Mouse (Mus musculus) MEL (cell line): ENCODE measurements around the gene Tanc1. TPM values are rescaled to one million over a fixed set of nuclear protein-coding genes. Genes with fewer than 3 reads are reported as not detected.
A peak's percentile ranks its signal among the peaks of the same experiment; 100 is the strongest.

ENCODE experiments used
- DNase-seq: peaks from one replicate; pipeline ENCODE4 v3.0.0; 2011; ENCODE audit warnings: low read depth, low spot score
- H3K27ac ChIP-seq: 2 replicates; pipeline ENCODE4 v1.5.1; 2012; ENCODE audit warnings: low read depth, mild to moderate bottlenecking, control low read depth, low read length, moderate library complexity; ENCODE audit not compliant: control insufficient read depth
- H3K27me3 ChIP-seq, 2 experiments: fragments of 150-350 bp in 1 of 2; sonication (generic) in 1 of 2; 2 replicates each; pipeline ENCODE4 v1.6.1; 2012; ENCODE audit warnings: low read length in 2 of 2, mild to moderate bottlenecking in 2 of 2, improper control_type of control experiment in 1 of 2, moderate library complexity in 1 of 2; ENCODE audit not compliant: insufficient read depth in 2 of 2, control insufficient read depth in 1 of 2
- H3K36me3 ChIP-seq, 2 experiments: 2 replicates each; pipeline ENCODE4 v1.6.1; 2012 to 2014; ENCODE audit warnings: low read length in 2 of 2, improper control_type of control experiment in 1 of 2, inconsistent platforms in 1 of 2, mild to moderate bottlenecking in 1 of 2; ENCODE audit not compliant: insufficient read depth in 2 of 2, control insufficient read depth in 1 of 2
- H3K4me1 ChIP-seq, 2 experiments: fragments of 150-350 bp in 1 of 2; sonication (generic) in 1 of 2; 2 replicates each; pipeline ENCODE4 v1.6.1; 2012; ENCODE audit warnings: low read length in 2 of 2, improper control_type of control experiment in 1 of 2, mild to moderate bottlenecking in 1 of 2; ENCODE audit not compliant: insufficient read depth in 2 of 2, control insufficient read depth in 1 of 2
- H3K4me3 ChIP-seq, 2 experiments: fragments of 150-350 bp in 1 of 2; sonication (generic) in 1 of 2; 2 replicates each; pipeline ENCODE4 v1.5.1; 2012; ENCODE audit warnings: low read depth in 2 of 2, low read length in 2 of 2, mild to moderate bottlenecking in 2 of 2, moderate library complexity in 2 of 2, control low read depth in 1 of 2, improper control_type of control experiment in 1 of 2; ENCODE audit not compliant: control insufficient read depth in 1 of 2, insufficient read depth in 1 of 2
- H3K79me2 ChIP-seq: 2 replicates; pipeline ENCODE4 v1.6.1; 2012; ENCODE audit warnings: mild to moderate bottlenecking, low read length, moderate library complexity; ENCODE audit not compliant: control insufficient read depth, poor library complexity, insufficient read depth
- H3K9ac ChIP-seq: 2 replicates; pipeline ENCODE4 v1.6.1; 2012; ENCODE audit warnings: low read depth, mild to moderate bottlenecking, control low read depth, low read length, moderate library complexity; ENCODE audit not compliant: control insufficient read depth, poor library complexity, severe bottlenecking
- H3K9me3 ChIP-seq: fragments of 150-350 bp; sonication (generic); replicated peaks from 2 replicates; pipeline ENCODE4 v1.6.1; 2012; ENCODE audit warnings: mild to moderate bottlenecking, low read length, improper control_type of control experiment, moderate library complexity; ENCODE audit not compliant: insufficient read depth
- BHLHE40 ChIP-seq: IDR thresholded peaks from 2 replicates; pipeline ENCODE4 v1.6.1; 2012; ENCODE audit warnings: low read depth, mild to moderate bottlenecking, inconsistent platforms, low read length, improper control_type of control experiment, borderline replicate concordance
- CHD1 ChIP-seq: IDR thresholded peaks from 2 replicates; pipeline ENCODE4 v1.6.1; 2012; ENCODE audit warnings: low read depth, mild to moderate bottlenecking, inconsistent platforms, low read length, improper control_type of control experiment
- E2F4 ChIP-seq: IDR thresholded peaks from 2 replicates; pipeline ENCODE4 v1.6.1; 2011; ENCODE audit warnings: low read depth, low read length, improper control_type of control experiment, borderline replicate concordance
- ELF1 ChIP-seq: IDR thresholded peaks from 2 replicates; pipeline ENCODE4 v1.6.1; 2014; ENCODE audit warnings: low read depth, mild to moderate bottlenecking, inconsistent platforms, low read length, improper control_type of control experiment, moderate library complexity
- EP300 ChIP-seq, 2 experiments: IDR thresholded peaks; 2 replicates each; pipeline ENCODE4 v1.6.1; 2011; ENCODE audit warnings: improper control_type of control experiment in 2 of 2, low read length in 2 of 2, low read depth in 1 of 2, mild to moderate bottlenecking in 1 of 2
- ETS1 ChIP-seq: IDR thresholded peaks from 2 replicates; pipeline ENCODE4 v1.6.1; 2012; ENCODE audit warnings: low read depth, mild to moderate bottlenecking, inconsistent platforms, low read length, improper control_type of control experiment, moderate library complexity
- GATA1 ChIP-seq: IDR thresholded peaks from 2 replicates; pipeline ENCODE4 v1.6.1; 2011; ENCODE audit warnings: low read depth, low read length, improper control_type of control experiment
- JUND ChIP-seq: IDR thresholded peaks from 2 replicates; pipeline ENCODE4 v1.6.1; 2011; ENCODE audit warnings: low read depth, mild to moderate bottlenecking, improper control_type of control experiment, low read length
- MAFK ChIP-seq: IDR thresholded peaks from 2 replicates; pipeline ENCODE4 v1.6.1; 2011; ENCODE audit warnings: low read depth, mild to moderate bottlenecking, low read length, improper control_type of control experiment, borderline replicate concordance
- MAX ChIP-seq: IDR thresholded peaks from 2 replicates; pipeline ENCODE4 v1.6.1; 2011; ENCODE audit warnings: low read length, improper control_type of control experiment
- MEF2A ChIP-seq: IDR thresholded peaks from 2 replicates; pipeline ENCODE4 v1.6.1; 2014; ENCODE audit warnings: low read depth, mild to moderate bottlenecking, inconsistent platforms, low read length, improper control_type of control experiment; ENCODE audit not compliant: poor library complexity, insufficient replicate concordance, severe bottlenecking; ENCODE audit errors: extremely low read depth
- MXI1 ChIP-seq: IDR thresholded peaks from 2 replicates; pipeline ENCODE4 v1.6.1; 2011; ENCODE audit warnings: mild to moderate bottlenecking, low read depth, low read length, improper control_type of control experiment
- MYC ChIP-seq: IDR thresholded peaks from 2 replicates; pipeline ENCODE4 v1.6.1; 2011; ENCODE audit warnings: low read depth, mild to moderate bottlenecking, low read length, improper control_type of control experiment, moderate library complexity
- NELFE ChIP-seq: IDR thresholded peaks from 2 replicates; pipeline ENCODE4 v1.6.1; 2011; ENCODE audit warnings: low read depth, low read length, improper control_type of control experiment
- POLR2AphosphoS5 ChIP-seq: IDR thresholded peaks from 2 replicates; pipeline ENCODE4 v1.6.1; 2012; ENCODE audit warnings: low read depth, borderline replicate concordance, mild to moderate bottlenecking, inconsistent platforms, low read length, moderate library complexity, mixed read lengths
- RAD21 ChIP-seq: IDR thresholded peaks from 2 replicates; pipeline ENCODE4 v1.6.1; 2011; ENCODE audit warnings: mild to moderate bottlenecking, low read depth, low read length, improper control_type of control experiment
- RCOR1 ChIP-seq: IDR thresholded peaks from 2 replicates; pipeline ENCODE4 v1.6.1; 2012; ENCODE audit warnings: low read depth, mild to moderate bottlenecking, inconsistent platforms, low read length, improper control_type of control experiment
- SIN3A ChIP-seq: IDR thresholded peaks from 2 replicates; pipeline ENCODE4 v1.6.1; 2012; ENCODE audit warnings: low read length, improper control_type of control experiment, inconsistent platforms
- SMC3 ChIP-seq: IDR thresholded peaks from 2 replicates; pipeline ENCODE4 v1.6.1; 2011; ENCODE audit warnings: low read depth, low read length, improper control_type of control experiment
- TAL1 ChIP-seq: IDR thresholded peaks from 2 replicates; pipeline ENCODE4 v1.6.1; 2012; ENCODE audit warnings: mild to moderate bottlenecking, inconsistent platforms, low read length, moderate library complexity, mixed read lengths
- TBP ChIP-seq: IDR thresholded peaks from 2 replicates; pipeline ENCODE4 v1.8.0; 2011; ENCODE audit warnings: low read depth, low read length, improper control_type of control experiment
- USF2 ChIP-seq, 2 experiments: IDR thresholded peaks; 2 replicates each; pipeline ENCODE4 v1.6.1; 2011 to 2012; ENCODE audit warnings: improper control_type of control experiment in 2 of 2, low read length in 2 of 2, borderline replicate concordance in 1 of 2, inconsistent platforms in 1 of 2, low read depth in 1 of 2, mild to moderate bottlenecking in 1 of 2; ENCODE audit not compliant: insufficient read depth in 1 of 2
- ZKSCAN1 ChIP-seq: IDR thresholded peaks from 2 replicates; pipeline ENCODE4 v1.6.1; 2012; ENCODE audit warnings: low read depth, mild to moderate bottlenecking, inconsistent platforms, low read length, improper control_type of control experiment, moderate library complexity
- ZMIZ1 ChIP-seq: IDR thresholded peaks from 2 replicates; pipeline ENCODE4 v1.6.1; 2012; ENCODE audit warnings: low read depth, mild to moderate bottlenecking, inconsistent platforms, low read length, improper control_type of control experiment, moderate library complexity
- ZNF384 ChIP-seq: IDR thresholded peaks from 2 replicates; pipeline ENCODE4 v1.6.1; 2012; ENCODE audit warnings: low read depth, mild to moderate bottlenecking, inconsistent platforms, low read length, improper control_type of control experiment
- polyA plus RNA-seq, 2 experiments: library from polyadenylated mRNA; stranded (reverse) in 1 of 2; unstranded in 1 of 2; fragments of >175 nt in 1 of 2; fragments of >200 nt in 1 of 2; gene quantifications; 2 replicates each; pipeline versions ENCODE4 v1.2.1 to v1.2.4; 2012; ENCODE audit warnings: low replicate concordance in 2 of 2, low read depth in 1 of 2; ENCODE audit not compliant: insufficient read length in 2 of 2, insufficient read depth in 1 of 2, missing spikeins in 1 of 2
- total RNA-seq: library from RNA; depleted of rRNA; stranded (reverse); fragments of 300-350 nt; gene quantifications from 2 replicates; pipeline ENCODE4 v1.2.3, GENCODE M21; 2012

Gene Tanc1
- total and polyA plus RNA-seq, 3 experiments = 0.54 to 0.78 TPM; not detected in 1

DNA sequence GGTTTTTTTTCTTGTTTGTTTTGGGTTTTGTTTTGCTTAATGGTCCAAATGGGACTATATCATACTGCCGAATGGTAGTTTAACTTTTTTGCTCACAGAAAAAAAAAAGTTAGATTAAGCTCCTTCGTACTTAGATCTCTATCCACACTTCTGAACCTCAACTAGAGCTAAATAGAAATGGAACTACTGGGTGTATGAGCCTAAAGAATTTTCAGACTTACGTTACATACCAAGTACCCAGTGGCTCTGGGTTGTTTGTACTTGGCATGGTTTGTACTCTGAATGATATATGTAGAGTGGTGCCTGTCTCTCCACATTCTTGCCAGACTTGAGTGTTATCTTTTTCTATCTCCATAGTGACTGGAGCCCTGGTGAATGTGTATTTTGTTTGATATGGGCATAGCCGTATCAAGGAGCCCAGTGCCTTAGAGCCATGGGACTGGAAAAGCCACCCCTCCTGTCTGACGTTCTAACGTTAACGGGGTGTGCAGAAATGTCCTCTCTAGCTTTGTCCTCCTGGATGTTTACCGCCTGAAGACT is 271.0 kb downstream of the Tanc1 start:
- H3K36me3 ChIP-seq = no peaks in the 10 kb centered on the region
- peak overlapping the region; percentile 84 for H3K4me3 ChIP-seq
- no peaks in the 10 kb centered on the region for H3K9me3 ChIP-seq
- peak overlapping the region; percentile 87 for H3K9ac ChIP-seq
- TF ChIP-seq ETS1 = no peak
- no peak for TF ChIP-seq CHD1
- no peak for TF ChIP-seq NELFE
- TF ChIP-seq MEF2A = no peak
- TF ChIP-seq EP300 (IDR thresholded peaks at IDR 0.05; ENCODE audit: low read depth in 1 of 2, low read length in 2 of 2) = peak; percentile 34 to 59; a peak in 2 of 4 replicates
- TF ChIP-seq SMC3 = no peak
- no peak for TF ChIP-seq ELF1
- 0 out of 2 replicates have a peak, but pooled peaks have one; percentile 10 for TF ChIP-seq ZMIZ1
- TF ChIP-seq RCOR1 = 0 out of 2 replicates have a peak, but pooled peaks have one; percentile 28
- no peak for TF ChIP-seq E2F4
- peak; percentile 50 for TF ChIP-seq GATA1
- TF ChIP-seq RAD21 = no peak
- TF ChIP-seq MXI1 = no peak
- TF ChIP-seq BHLHE40 = no peak
- no peak; the same call in 1 of the 2 replicates for TF ChIP-seq TBP
- TF ChIP-seq USF2 (IDR thresholded peaks at IDR 0.05; ENCODE audit: borderline replicate concordance in 1 of 2, insufficient read depth in 1 of 2, low read depth in 1 of 2, low read length in 2 of 2) = no peak
- TF ChIP-seq MYC = no peak
- TF ChIP-seq MAFK = no peak
- 0 out of 2 replicates have a peak, but pooled peaks have one; percentile 54 for TF ChIP-seq ZNF384
- no peak for TF ChIP-seq TAL1
- TF ChIP-seq SIN3A = peak; percentile 23
- no peak for TF ChIP-seq POLR2AphosphoS5
- TF ChIP-seq MAX = no peak
- TF ChIP-seq ZKSCAN1 = no peak
- TF ChIP-seq JUND = no peak
- H3K79me2 ChIP-seq = peaks cover 2% of the 10 kb centered on the region; the same call in 1 of the 2 replicates
- no peaks in the 10 kb centered on the region for H3K27me3 ChIP-seq
- H3K27ac ChIP-seq = peak overlapping the region; percentile 20; the same call in 1 of the 2 replicates
- no peak for DNase-seq
- H3K4me1 ChIP-seq = peaks cover 2 to 12% of the 10 kb centered on the region in 2 experiments; a peak in 1 of 4 replicates
